Mouse (Mus musculus): ENCODE results near the gene Tspan14. TPM values are rescaled to one million over a fixed set of nuclear protein-coding genes. Genes with fewer than 3 reads are reported as not detected.

Tspan14 gene
- polyA plus RNA-seq, 1 experiment from 2014 or later, result 78.5 TPM

Other genes with a start within 250 kb of the Tspan14 start
- 1.5 and 1.6 TPM in 2 replicates for gene Sh2d4b, start 73.5 kb downstream of the Tspan14 start, polyA plus RNA-seq (2015; fragmentation: Nextera tagmentation; extraction: Ambion mirVana)
- 69.1 and 73.4 TPM in 2 replicates for gene Fam213a, start 47.0 kb upstream of the Tspan14 start, polyA plus RNA-seq (2015; fragmentation: Nextera tagmentation; extraction: Ambion mirVana)
- gene Dydc2, start 102.4 kb upstream of the Tspan14 start, polyA plus RNA-seq (2015; fragmentation: Nextera tagmentation; extraction: Ambion mirVana), result 0.39 TPM in 1 of 2 replicates, not detected in the other
- not detected in 2 replicates for gene Dydc1, start 106.1 kb upstream of the Tspan14 start, polyA plus RNA-seq (2015; fragmentation: Nextera tagmentation; extraction: Ambion mirVana)
- not detected in 2 replicates for gene Mat1a, start 138.2 kb upstream of the Tspan14 start, polyA plus RNA-seq (2015; fragmentation: Nextera tagmentation; extraction: Ambion mirVana)
- gene Sftpa1, start 165.0 kb upstream of the Tspan14 start, polyA plus RNA-seq (2015; fragmentation: Nextera tagmentation; extraction: Ambion mirVana), result 0.22 and 0.31 TPM in 2 replicates
- not detected in 2 replicates for gene Mbl1, start 184.7 kb upstream of the Tspan14 start, polyA plus RNA-seq (2015; fragmentation: Nextera tagmentation; extraction: Ambion mirVana)
- gene Sftpd, start 218.3 kb upstream of the Tspan14 start, polyA plus RNA-seq (2015; fragmentation: Nextera tagmentation; extraction: Ambion mirVana), result not detected in 2 replicates